Mouse (Mus musculus) left cerebral cortex, postnatal 36 days (tissue): ENCODE results near the gene Gm49661. TPM values are rescaled to one million over a fixed set of nuclear protein-coding genes. Genes with fewer than 3 reads are reported as not detected.

Experiments used
- DNase-seq, 2 experiments: peaks; one replicate each; pipeline ENCODE4 v3.0.0; 2021 to 2022; ENCODE audit warnings: low spot score in 2 of 2, mixed read lengths in 1 of 2
- intact Hi-C: fragments of 180-260 bp; cut with DNase I; formaldehyde crosslinking; loops from one replicate; pipeline ENCODE4 v1.15.1; 2025
- total RNA-seq, 2 experiments: library from RNA; stranded (reverse); gene quantifications; 2 replicates each; pipeline ENCODE4 v1.2.3; 2021

Gm49661 gene
- total RNA-seq, 2 experiments from 2014 or later: 1.6 TPM; not detected in 1

DNA sequence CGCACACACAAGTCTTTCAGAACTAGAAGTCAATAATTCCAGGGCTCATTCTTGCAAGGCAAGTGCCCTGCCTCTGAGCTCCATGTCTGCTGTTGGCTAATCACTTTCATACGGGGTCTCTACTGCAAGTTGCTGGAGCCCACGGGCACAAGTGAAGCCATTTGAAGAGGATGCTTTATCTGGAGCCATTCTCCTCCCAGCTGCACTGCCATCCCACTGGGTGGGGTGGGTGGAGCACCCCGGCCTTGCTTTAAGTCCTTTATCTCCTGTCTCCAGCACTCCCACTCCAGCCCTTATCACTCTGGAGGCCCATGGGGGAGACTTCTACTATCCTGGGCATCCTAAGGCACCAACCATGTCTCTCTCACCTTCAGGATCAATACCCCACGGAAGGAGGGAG is 1.7 kb upstream of the Gm49661 start:
- no peak for DNase-seq
- intact Hi-C loops: loop anchor here (5.0 kb wide), 1 partner anchor 36 kb away; no protein-coding TSS in a partner anchor

DNA sequence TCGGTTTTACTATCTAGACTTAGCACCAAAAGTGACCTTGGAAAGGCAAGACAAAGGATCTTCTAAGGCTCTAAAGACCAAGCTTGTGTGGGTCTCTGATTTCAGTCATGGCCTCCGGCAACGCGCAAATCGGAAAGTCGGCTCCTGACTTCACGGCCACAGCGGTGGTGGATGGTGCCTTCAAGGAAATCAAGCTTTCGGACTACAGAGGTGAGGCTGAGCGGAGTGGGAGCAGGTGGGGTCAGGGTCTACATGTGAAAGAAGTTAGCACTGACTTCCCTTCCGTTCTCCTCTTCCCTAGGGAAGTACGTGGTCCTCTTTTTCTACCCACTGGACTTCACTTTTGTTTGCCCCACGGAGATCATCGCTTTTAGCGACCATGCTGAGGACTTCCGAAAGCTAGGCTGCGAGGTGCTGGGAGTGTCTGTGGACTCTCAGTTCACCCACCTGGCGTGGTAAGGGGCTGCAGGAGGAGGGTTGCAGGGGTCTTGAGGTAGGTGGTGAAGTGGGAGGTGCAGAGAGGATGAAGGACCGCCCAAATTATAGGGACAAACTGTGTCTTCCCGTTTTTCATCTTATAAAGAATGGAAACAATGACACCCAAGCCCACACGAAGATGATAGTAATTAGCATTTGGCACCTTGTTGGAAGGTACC is 1.0 kb upstream of the Gm49661 start:
- intact Hi-C loops: loop anchor here (5.0 kb wide), 1 partner anchor 37 kb away; no protein-coding TSS in a partner anchor
- no peak for DNase-seq

DNA sequence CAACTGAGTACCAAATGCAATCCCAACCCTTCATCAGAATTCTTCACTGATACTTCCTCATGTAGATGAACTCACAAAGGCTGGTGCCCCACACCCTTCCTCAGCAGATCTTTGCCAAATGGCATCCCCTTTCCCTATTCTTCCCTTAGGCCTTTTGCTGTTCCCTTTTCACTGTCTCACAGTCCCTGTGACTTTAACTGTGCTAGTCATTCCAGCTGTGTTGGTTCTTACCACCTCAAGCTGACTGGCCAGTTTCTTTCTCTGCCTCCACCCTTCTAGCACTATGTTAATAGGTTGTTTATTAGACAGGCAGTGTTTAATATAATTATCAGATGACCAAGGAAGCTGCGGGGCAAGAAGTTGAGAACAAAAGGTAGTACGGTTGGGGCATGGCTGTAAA is 583 bp downstream of the Gm49661 start:
- no peak for DNase-seq
- intact Hi-C loops: no loop called here

DNA sequence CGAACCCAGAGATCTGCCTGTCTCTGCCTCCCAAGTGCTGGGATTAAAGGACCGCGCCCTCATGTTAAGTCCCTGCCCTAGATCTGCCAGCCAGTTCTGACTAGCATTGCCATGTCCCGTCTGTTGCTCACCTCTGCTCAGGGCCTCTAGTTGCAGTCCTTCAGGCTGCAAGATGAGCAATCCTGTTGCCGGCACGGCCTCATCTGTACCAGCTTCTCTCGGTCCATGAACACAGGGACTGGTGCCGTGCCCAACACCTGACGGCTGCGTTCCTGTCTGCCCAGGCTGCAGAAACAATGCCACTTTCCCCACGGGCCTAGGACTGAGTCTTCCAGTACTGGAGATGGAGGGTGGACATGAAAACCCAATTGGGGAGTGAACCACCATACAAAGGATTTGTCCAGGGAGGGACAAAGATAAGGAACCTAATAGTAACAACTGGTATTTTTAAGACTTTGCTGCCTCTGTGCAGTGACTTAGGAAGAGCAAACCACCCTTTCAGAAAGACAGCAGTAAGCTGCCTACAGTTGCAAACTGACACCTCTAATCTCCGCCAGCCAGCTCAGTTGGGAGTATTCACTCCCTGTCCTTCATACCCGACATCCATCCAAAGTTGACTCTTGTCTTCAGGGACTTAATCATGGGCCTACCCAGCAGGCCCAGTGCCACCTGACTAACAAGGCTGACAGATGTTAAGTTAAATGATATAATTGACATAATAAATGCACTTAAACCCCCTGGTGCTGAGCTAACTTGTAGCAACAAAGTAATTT is 1.5 kb downstream of the Gm49661 start:
- DNase-seq: no peak
- intact Hi-C loops: no loop called here

DNA sequence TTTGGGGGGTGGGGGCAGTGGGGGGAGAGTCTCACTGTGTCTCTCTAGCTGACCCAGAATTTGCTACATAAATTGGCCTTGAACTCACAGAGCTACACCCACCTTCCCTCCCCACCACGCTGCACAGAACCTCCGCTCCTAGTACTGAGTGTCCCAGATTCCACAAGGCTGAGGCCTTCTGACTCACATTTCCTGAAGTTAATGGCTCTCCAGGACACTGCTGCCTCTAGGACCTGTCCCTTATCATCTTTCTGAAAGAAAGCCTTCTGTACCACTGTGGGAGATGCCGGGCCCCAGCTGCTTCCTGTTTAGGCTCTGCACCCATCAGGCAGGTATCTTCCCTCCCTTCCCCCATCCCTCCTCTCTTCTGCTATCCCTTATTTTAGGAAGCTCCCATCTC is 2.6 kb downstream of the Gm49661 start:
- intact Hi-C loops: no loop called here
- no peak for DNase-seq

DNA sequence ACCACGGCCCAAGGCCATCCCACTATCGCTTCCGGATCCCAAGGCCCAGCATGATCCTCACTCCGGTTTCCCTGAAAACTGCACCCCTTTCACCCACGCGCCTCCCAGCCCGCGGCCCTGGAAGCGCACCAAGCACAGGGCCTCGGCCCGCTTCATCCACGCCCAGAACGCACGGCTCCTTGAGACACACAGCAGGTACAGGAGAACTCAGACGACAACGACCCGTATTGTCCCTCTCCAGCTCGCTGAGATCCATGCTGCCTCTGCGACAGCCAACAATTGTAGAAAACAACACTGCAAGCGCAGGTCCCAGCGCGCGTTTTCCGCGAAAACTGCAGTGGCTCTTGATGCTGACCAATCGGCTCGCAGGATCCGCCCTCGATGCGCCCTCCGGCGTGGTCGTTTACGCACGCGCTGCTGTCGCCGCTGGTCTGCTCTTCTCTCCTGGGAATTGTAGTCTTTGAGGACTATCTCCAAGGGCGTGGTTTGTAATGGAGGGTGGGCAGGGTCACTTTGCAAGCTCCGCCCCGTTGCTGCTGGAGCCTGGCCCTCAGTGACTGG is 3.4 kb downstream of the Gm49661 start:
- intact Hi-C loops: loop anchor here (1.0 kb wide), 1 partner anchor 20 kb away; the partner anchor contains the start of gene Rtbdn
- peak; percentile 92 for DNase-seq

DNA sequence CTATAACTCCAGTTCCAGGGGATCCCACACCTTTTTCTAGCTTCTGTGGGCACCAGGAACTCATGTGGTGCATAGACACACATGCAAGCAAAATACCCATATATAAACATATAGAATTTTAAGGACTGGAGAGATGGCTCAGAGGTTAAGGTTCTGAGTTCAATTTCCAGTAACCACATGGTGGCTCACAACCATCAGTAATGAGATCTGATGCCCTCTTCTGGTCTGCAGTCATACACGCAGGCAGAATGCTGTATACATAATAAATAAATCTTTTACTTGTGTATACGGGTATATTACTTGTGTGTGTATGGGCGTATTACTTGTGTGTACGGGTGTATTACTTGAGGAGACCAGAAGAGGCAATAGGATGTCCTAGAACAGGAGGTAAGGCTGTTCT is 5.3 kb downstream of the Gm49661 start:
- intact Hi-C loops: no loop called here
- DNase-seq: no peak

DNA sequence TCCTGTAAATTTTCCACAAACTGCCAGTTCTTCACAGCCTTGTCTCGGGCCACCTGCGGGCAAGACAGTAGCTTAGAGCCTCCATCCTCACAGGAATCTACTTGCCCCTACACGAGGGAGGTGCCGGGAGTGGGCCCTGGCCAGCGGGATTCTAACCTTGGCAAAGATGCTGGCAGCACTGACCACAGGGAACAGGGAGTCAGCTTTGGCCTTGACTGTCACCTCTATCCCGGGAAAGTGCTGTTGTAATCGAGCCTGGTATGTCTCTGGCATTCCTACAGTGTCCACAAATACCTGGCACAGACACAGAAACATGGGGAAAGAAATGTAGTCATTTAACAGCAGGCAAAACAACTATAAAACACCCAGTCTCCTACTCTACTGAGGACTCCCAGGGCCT is 9.4 kb downstream of the Gm49661 start:
- no peak for DNase-seq
- intact Hi-C loops: no loop called here

DNA sequence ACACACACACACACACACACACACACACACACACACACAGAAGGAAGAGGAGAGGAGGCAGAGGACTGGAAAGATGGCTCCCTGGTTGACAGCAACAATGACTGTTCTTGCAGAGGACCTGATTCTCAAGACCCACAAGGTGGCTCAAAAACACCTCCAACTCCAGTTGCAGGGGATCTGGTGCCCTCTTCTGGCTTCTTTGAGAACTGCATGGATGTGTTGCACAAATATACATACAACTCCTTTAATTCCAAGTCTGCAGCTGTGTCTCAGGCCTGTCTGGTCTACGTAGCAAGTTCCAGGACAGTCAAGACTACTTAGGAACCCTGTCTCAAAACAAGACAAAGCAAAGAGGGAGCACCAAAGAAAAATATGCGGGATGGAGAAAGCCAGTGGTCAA is 12.5 kb downstream of the Gm49661 start:
- DNase-seq: peak; percentile 67 to 74
- intact Hi-C loops: no loop called here

DNA sequence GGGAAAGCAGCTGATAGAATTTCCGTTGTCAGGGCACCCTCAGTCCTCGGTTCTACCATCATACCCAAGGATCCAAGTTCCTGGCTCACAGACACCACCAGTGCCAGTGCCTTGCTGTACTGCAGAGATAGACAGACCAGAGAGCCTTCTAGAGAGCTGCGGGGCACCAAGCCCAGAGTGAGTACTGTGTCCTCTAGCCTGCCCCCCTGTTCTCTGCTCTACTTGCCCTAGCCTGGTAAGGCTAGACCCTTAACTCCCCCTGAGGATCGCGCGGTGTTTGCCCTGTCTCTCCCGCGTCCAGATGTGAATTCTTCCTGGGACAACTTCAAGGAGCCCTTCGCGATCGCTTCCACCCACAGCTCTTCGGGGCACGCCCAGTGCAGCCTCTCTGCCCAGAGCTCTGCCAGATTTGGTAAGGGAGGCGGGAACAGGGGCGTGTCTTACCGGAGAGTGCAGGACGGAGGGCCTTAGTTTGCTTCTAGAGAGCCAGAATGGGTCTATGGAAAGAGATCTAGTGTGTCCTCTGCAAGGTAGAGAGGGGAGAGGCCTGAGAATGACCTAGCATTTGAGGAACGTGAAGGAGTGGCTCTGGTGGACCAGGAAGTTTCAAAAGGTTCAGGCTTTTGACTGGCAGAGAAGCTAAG is 16.5 kb downstream of the Gm49661 start:
- DNase-seq: no peak
- intact Hi-C loops: no loop called here

DNA sequence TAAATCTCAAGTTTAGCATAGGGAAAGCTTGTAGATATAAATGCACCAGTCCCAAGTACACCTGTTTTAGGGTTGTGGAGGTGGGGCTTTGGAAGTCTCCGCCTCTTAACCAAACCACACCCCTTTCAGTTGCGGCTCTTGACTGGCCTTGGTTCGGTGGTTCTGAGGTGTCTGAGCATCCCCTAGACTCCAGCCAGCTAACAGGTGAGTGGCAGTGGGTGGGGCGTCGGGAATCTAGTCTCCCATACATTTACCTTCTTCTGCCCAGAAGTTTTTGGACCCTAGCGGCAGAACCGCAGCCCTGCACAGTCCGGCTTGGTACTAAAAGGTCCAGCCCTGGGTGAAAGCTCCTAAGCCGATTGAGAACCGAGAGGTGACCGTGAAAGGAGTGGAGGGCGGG is 19.5 kb downstream of the Gm49661 start:
- no peak for DNase-seq
- intact Hi-C loops: no loop called here

DNA sequence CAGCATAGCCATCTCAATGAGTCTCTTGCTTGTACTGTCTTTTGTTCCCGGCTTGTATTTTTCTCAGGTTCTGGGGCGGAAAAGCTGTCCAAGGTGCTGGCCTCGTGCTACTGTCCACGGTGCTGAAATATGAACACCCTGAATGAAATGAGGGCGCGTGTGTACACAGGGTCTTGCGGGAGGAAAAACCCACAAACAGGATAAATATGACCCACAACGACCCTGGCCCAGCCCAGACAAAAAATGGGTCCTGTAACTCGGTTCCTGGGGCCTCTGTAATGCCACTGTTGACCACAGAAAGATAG is 22.0 kb downstream of the Gm49661 start:
- intact Hi-C loops: no loop called here

DNA sequence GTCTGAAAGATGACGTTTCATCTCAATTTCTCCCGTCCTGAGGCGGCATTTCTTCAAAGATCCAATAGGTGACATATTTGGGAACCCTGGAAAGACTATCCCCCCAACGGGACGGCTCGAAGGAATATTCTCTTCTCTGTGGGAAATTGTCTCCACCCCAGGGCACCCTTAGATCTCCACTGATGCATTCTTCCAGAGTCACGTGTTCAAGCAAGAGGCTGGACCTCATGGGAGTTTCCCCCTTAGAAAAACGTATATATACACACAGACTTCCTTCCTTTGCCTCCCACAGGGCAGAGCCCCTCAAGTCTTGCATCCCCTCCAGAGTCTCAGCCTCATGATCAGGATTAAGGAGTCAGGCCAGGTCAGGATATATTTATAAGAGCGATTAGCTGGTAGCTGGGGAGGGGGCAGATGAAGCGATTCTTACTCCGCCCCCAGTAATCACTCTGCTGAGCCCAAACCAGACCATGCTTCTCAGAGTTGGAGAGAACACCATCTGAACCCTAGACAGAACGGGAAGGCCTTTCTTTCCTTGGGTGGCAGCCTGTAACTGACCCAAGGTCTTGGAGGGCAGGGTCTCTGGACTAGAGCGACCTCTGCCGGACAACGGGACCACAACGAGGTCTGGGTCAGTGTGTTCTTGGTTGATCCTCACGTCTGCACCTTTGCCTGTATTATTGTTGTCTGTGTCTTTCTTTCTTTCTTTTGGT is 22.5 kb downstream of the Gm49661 start, which contains the start of gene Rtbdn:
Gene Rtbdn (plus strand): TSS at position 464 of the 713 bp plus-strand sequence.
- no peak for DNase-seq
- intact Hi-C loops: loop anchor here (1.0 kb wide), 1 partner anchor 19 kb away; no protein-coding TSS in a partner anchor

More for the DNA sequence above, 22.0 kb downstream of the Gm49661 start:
- DNase-seq: no peak

DNA sequence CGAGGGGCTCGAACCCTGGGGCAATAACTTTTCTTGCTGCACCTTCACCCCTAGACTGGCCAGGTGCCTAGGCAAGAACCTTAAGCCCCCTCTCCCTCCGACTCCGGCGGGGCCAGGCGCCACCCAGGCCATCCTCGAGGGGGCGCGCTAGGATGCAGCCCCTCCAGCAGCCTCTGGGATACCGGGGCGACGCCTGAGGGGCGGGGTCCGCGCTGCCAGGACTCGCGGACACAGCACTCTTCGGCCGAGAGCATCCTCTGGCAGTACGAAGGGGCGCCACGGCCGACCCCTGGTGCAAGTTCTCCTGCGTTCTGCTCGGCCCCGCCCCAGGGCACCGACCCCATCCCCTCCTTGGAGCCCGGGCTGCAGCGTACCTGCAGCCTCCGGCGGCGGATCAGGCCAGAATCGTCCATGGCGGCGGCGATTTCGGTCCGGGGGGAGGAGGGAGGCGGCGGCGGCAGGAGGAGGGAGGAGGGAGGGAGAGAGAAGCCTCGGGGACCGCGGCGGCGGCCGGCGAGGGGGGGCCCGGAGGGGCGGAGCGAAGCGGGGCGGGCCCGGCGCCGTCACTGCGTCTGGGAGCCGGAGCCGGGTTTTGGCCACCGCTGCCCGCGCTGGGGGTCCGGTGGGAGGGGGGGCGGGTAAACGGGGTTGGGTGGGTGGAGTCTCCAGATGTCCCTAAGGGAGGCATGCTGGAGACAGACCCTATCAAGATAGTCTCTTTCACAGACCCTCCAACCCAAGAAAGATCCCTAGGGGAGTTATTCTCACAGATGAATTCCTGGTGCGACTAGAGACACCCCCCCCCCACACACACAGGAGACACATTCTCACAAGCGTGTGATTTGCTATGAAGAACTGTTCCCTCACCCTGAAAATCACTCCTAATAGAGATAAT is 23.4 kb downstream of the Gm49661 start:
- intact Hi-C loops: loop anchor here (1.0 kb wide), 1 partner anchor 19 kb away; no protein-coding TSS in a partner anchor
- peak; percentile 40 to 62 for DNase-seq

DNA sequence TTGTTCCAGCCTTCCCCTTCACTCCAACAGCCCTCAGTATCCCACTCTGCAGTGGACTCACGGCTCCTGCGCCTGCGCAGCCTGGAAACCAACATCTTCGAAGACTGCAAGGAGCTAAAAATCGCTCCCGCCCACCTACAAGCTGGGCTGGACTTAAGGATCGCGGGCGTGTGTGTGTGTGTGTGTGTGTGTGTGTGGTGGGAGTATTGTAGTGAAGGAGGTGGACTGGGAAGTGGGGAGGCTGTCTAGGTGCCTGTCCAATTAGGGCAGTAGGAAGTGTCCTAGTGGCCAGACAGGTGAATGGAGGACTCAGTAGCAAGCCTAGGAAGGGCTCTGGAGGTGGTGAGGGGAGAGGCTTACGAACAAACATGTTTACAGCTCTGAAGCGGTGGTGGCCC is 24.0 kb downstream of the Gm49661 start:
- peak; percentile 83 to 90 for DNase-seq

DNA sequence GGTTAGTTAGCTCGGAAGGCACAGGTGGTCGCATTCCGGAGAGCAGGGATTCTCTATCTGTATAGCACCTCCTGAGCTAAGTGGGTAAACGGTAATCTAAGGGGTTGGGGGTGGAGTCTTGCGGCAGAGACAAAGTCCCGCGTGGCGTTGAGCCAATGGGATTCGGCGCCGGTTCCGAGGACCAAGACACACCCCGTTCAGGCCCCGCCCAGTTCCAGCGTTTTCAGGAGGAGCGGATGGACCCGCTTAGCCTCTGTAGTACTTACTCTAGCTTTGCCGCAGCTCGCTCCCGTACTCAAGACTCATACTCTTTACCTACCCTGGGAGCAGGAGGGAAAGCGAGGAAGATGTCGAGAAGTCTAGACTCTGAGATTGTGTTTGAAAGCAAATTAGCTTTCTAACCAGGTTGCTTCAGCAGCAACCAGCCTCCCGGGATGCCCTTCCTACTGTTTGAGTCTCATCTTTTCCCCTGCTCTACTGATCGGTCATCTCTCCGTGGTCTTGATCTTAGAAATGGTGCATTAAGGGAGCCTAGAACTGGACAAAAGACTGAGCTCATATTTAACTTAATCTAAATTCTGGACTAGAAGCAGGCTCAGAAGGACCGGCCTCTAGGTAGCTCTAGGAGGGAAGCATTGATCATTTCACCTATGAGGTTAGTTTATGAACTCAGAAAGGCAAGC is 24.6 kb downstream of the Gm49661 start:
- intact Hi-C loops: no loop called here
- DNase-seq: peak; percentile 69 to 78

More for the DNA sequence above, 24.0 kb downstream of the Gm49661 start:
- intact Hi-C loops: no loop called here

DNA sequence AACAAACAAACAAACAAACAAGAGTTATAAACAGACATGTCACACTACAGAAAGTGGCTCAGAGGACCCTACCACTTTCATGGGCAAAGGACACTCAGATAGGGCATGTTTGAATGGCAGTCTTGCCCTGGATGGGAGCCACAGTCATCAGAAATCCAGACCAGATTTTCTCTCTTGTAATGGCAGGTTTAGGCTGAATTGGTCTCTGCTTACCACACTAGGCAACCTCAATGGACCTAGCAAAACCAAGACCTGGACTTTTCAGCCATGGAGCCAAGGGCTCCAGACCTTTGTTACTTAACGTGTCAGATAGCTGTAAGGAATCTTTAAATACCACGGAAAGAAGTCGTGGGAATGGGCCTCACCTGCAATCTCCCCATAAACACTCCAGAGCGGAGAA is 25.5 kb downstream of the Gm49661 start:
- DNase-seq: no peak
- intact Hi-C loops: no loop called here
